Mouse (Mus musculus): ENCODE data around the gene Glt8d2. TPM values are rescaled to one million over a fixed set of nuclear protein-coding genes. Genes with fewer than 3 reads are reported as not detected.
"Not testable (repeated sequence)": the region's sequence is repeated elsewhere in the genome, so short reads cannot be mapped to it uniquely, and the experiment has no call there.

The Glt8d2 gene
- polyA plus RNA-seq, 1 experiment from 2014 or later = 4.3 TPM

GRCm38 (mm10) chr10:82632496-82633280, 57.8 kb downstream of the Glt8d2 start:
- H3K4me2 ChIP-seq (ENCODE audit: low read depth, low read length) = no peak overlapping the region
- H3K4me3 ChIP-seq (ENCODE audit: low read length) = no peak overlapping the region
- H3K36me3 ChIP-seq (ENCODE audit: control insufficient read depth, insufficient read depth, low read length) = peaks cover 10% of the 10 kb centered on the region; the same call in 1 of the 2 replicates
- no peak for ATAC-seq (ENCODE audit: low read depth)
- peaks cover 13% of the 10 kb centered on the region for H3K4me1 ChIP-seq (replicated peaks; ENCODE audit: control insufficient read depth, insufficient read depth, low read length)
- no peaks in the 10 kb centered on the region for H3K27me3 ChIP-seq (ENCODE audit: control insufficient read depth, insufficient read depth, low read depth, low read length)
- H3K9me3 ChIP-seq (ENCODE audit: control insufficient read depth, low read length) = no peaks in the 10 kb centered on the region
- no peak overlapping the region for H3K27ac ChIP-seq (ENCODE audit: low read length)
- WGBS = 92% methylated on average over 12 of the region's 12 CpGs
- no peak overlapping the region for H3K9ac ChIP-seq (ENCODE audit: low read length)

DNA sequence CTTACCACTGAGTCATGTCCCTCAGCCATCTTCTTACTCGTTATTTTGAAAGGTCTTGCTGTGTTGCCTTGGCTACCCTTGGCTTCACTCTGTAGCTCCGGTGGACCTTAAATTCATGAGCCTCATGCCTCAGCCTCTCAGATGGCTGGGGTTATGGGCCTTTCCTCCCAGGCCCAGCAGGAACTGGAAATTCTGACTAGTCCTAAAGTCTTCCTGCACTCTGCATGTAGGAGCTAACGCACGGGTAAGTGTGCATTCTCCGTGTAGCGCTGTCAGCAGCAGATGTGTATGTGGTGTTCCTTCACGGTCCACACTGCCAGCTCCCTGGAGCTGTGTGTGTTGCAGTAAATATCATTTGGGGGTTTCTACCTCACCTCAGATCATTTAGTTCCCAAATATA, 59.3 kb downstream of the Glt8d2 start:
- H3K9me3 ChIP-seq (ENCODE audit: control insufficient read depth, low read length) = no peaks in the 10 kb centered on the region
- H3K4me1 ChIP-seq (replicated peaks; ENCODE audit: control insufficient read depth, insufficient read depth, low read length) = peaks cover 13% of the 10 kb centered on the region

DNA sequence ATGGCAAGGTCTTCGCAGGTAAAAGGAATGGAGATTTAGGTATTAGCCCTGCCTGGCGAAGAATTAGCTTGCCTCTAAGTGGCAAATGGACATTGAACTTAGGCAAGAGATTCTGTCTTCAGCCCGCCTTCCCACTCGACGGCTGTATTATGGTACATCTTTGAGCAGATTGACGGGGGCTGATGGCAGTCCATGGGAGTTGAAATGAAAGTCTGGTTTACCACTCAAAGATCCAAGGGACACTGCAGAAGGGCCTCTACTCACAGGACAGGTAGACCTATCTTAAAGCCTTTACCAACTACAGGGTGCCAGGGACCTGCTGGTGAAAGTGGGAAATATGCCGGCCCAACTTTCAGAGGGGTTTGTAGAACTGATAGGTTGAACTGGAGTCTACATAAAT, 60.0 kb downstream of the Glt8d2 start:
- Histone ChIP-seq H3K4me1 (replicated peaks; ENCODE audit: control insufficient read depth, insufficient read depth, low read length) (peaks cover 13% of the 10 kb centered on the region), H3K27ac (ENCODE audit: low read length) (peak overlapping the region; percentile 82), H3K4me3 (ENCODE audit: low read length) (peak overlapping the region; percentile 96), H3K4me2 (ENCODE audit: low read depth, low read length) (peak overlapping the region; percentile 88), H3K9me3 (ENCODE audit: control insufficient read depth, low read length) (no peaks in the 10 kb centered on the region), H3K9ac (ENCODE audit: low read length) (peak overlapping the region; percentile 93), H3K27me3 (ENCODE audit: control insufficient read depth, insufficient read depth, low read depth, low read length) (no peaks in the 10 kb centered on the region), H3K36me3 (ENCODE audit: control insufficient read depth, insufficient read depth, low read length) (peaks cover 8% of the 10 kb centered on the region; the same call in 1 of the 2 replicates)
- WGBS = 8% methylated on average over 7 of the region's 7 CpGs
- no peak for ATAC-seq (ENCODE audit: low read depth)

More for the DNA sequence above, 59.3 kb downstream of the Glt8d2 start:
- H3K4me3 ChIP-seq (ENCODE audit: low read length) = no peak overlapping the region; the same call in 1 of the 2 replicates
- no peak overlapping the region for H3K27ac ChIP-seq (ENCODE audit: low read length)
- H3K36me3 ChIP-seq (ENCODE audit: control insufficient read depth, insufficient read depth, low read length) = peaks cover 8% of the 10 kb centered on the region; the same call in 1 of the 2 replicates
- WGBS = 77% methylated on average over 7 of the region's 7 CpGs
- no peak for ATAC-seq (ENCODE audit: low read depth)
- H3K27me3 ChIP-seq (ENCODE audit: control insufficient read depth, insufficient read depth, low read depth, low read length) = no peaks in the 10 kb centered on the region
- H3K9ac ChIP-seq (ENCODE audit: low read length) = peak overlapping the region; percentile 25; the same call in 1 of the 2 replicates
- H3K4me2 ChIP-seq (ENCODE audit: low read depth, low read length) = peak overlapping the region; percentile 88

DNA sequence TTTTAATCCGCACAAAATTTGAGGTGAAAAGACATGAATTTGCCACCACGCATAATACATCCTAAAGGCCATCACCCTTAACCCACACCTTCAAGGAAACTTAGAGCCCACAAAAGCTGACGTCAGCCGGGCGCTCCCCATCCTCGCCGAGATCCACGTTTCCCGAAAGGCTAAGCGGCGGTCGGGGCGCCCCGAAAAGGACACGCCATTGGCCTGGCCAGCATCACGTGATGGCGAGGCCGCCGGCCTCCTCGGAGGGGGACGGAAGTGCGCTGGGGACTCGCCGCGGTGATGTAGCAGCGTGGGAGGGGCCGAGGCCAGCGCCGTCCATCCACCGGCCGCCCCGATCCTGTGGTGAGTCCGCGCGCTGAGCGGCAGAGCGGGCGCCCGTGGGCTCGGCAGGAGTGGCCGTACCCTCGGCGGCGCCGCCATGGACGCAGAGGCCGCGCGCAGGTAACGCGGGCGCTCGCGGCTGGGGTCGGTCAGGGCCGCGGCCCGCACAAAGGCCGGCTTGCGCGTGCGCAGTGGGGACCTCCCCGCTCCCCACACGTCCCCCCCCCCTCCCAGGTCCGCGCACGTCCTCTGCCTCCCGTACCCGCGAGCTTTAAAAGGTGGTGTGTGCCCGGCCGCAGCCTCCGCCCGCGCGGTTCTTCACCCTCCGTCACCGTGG, 60.7 kb downstream of the Glt8d2 start, which contains the start of gene Tdg:
Gene Tdg, plus strand, starts transcription at position 243 of the 670 bp plus-strand sequence.
- Histone ChIP-seq H3K4me1 (replicated peaks; ENCODE audit: control insufficient read depth, insufficient read depth, low read length) (peaks cover 13% of the 10 kb centered on the region), H3K27ac (ENCODE audit: low read length) (peak within 1 kb of the TSS; percentile 92), H3K4me3 (ENCODE audit: low read length) (peak within 1 kb of the TSS; percentile 96), H3K4me2 (ENCODE audit: low read depth, low read length) (peak within 1 kb of the TSS; percentile 94), H3K9ac (ENCODE audit: low read length) (peak within 1 kb of the TSS; percentile 93)
- under 1% methylated on average over 36 of the region's 78 CpGs for WGBS
- H3K27me3 ChIP-seq (ENCODE audit: control insufficient read depth, insufficient read depth, low read depth, low read length); H3K9me3 ChIP-seq (ENCODE audit: control insufficient read depth, low read length); H3K36me3 ChIP-seq (ENCODE audit: control insufficient read depth, insufficient read depth, low read length): not testable (repeated sequence)
- ATAC-seq (ENCODE audit: low read depth) = peak; percentile 99

DNA sequence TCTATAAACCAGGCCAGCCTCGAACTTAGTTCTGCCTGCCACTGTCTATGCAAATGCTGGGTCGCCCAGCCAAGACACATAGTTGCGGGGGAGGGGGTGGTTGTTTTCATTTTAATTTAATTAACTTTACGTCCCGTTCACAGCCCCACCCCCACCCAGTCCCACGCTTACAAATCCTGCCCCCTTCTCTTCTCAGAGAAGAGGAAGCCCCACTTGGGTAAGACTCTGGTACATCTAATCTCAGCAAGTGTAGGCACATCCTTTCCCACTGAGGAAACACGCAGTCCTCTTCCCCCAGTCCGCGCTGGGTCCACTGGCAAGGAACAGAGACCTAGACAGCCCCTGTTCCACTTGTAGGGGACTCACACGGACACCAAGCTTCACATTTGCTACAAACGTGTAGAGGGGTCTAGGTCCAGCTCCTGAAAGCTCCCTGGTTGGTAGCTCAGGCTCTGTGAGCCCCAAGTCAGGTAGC, 61.3 kb downstream of the Glt8d2 start:
- peak overlapping the region; percentile 96 for H3K4me3 ChIP-seq (ENCODE audit: low read length)
- peak overlapping the region; percentile 88 for H3K9ac ChIP-seq (ENCODE audit: low read length)
- peaks cover 6% of the 10 kb centered on the region; the same call in 1 of the 2 replicates for H3K36me3 ChIP-seq (ENCODE audit: control insufficient read depth, insufficient read depth, low read length)
- peak overlapping the region; percentile 94 for H3K4me2 ChIP-seq (ENCODE audit: low read depth, low read length)
- peak; percentile 39 for ATAC-seq (ENCODE audit: low read depth)
- peak overlapping the region; percentile 92 for H3K27ac ChIP-seq (ENCODE audit: low read length)
- H3K9me3 ChIP-seq (ENCODE audit: control insufficient read depth, low read length) = no peaks in the 10 kb centered on the region
- no peaks in the 10 kb centered on the region for H3K27me3 ChIP-seq (ENCODE audit: control insufficient read depth, insufficient read depth, low read depth, low read length)
- H3K4me1 ChIP-seq (replicated peaks; ENCODE audit: control insufficient read depth, insufficient read depth, low read length) = peaks cover 13% of the 10 kb centered on the region
- 4% methylated on average over 11 of the region's 11 CpGs for WGBS

DNA sequence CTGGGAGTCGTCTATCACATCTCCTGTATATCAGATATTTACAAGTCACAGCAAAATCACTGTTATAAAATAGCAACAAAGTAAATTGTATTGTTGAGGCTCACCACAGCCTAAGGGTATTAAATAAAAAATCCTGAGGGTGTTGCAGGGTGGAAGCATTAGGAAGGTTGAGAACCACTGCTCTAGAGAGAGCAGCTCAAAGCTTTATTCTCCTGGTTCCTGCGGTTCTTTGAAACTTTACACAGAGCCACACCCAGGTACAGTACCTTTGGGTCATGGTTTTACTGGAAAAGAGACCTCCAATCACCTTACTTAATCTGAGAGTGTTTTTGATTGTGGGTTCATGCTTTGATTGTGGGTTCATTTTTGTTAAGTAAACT, 66.9 kb downstream of the Glt8d2 start:
- H3K9me3 ChIP-seq (ENCODE audit: control insufficient read depth, low read length); H3K36me3 ChIP-seq (ENCODE audit: control insufficient read depth, insufficient read depth, low read length); H3K4me1 ChIP-seq (replicated peaks; ENCODE audit: control insufficient read depth, insufficient read depth, low read length); H3K27me3 ChIP-seq (ENCODE audit: control insufficient read depth, insufficient read depth, low read depth, low read length): not testable (repeated sequence)
- Histone ChIP-seq H3K4me3 (ENCODE audit: low read length) (peak overlapping the region; percentile 74), H3K27ac (ENCODE audit: low read length) (peak overlapping the region; percentile 81), H3K4me2 (ENCODE audit: low read depth, low read length) (peak overlapping the region; percentile 74), H3K9ac (ENCODE audit: low read length) (peak overlapping the region; percentile 85)
- ATAC-seq (ENCODE audit: low read depth) = peak; percentile 8; the same call in 1 of the 2 replicates
- WGBS = 2% methylated on average over 2 of the region's 2 CpGs

DNA sequence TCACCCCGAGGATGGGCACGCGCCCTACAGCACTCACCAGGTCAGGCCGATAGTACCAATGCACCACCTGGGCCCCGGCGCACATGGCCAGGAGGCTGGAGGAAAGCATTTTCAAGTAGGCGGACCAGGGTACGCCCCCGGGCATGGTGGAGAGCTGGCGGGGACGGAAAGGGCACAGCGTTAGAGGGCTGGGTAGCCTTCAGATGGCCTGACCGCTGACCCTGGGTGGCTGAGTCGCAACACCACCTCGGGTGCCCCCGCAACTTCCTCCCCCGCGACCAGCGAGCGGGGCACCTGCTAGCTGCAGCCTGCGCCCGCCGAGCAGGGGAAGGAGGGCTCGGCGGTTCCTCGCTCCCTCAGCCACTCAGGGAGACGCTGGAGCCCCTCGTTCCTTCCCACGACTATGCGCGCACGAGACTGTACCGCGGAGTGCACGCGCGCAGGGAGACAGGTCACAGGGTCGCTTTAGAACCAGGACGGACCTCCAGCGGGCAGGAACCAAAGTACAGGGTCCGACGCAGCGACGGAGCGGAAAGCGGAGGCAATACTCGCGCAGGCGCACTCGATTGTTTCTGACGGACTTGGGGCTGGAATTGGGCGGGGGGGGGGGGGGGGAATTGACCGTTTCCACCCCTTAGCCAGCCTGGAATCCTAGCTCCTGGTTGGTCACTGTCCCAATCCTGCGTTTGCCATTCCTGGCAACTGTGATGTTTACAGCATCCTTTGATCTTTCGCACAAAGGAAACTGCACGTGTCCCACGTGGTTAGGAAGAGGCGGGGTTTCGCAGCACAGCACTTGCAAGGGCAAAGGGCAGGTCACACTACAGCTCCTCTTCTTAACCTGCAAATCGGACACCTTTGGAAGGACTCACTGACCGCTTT, 67.5 kb downstream of the Glt8d2 start, which contains the start of gene 1190007I07Rik:
Gene 1190007I07Rik, minus strand, starts transcription at position 558 of the 882 bp plus-strand sequence.
- Histone ChIP-seq H3K27ac (ENCODE audit: low read length) (peak within 1 kb of the TSS; percentile 81), H3K36me3 (ENCODE audit: control insufficient read depth, insufficient read depth, low read length) (no peaks in the 10 kb centered on the region), H3K9me3 (ENCODE audit: control insufficient read depth, low read length) (no peaks in the 10 kb centered on the region), H3K27me3 (ENCODE audit: control insufficient read depth, insufficient read depth, low read depth, low read length) (no peaks in the 10 kb centered on the region), H3K9ac (ENCODE audit: low read length) (peak within 1 kb of the TSS; percentile 85), H3K4me3 (ENCODE audit: low read length) (peak within 1 kb of the TSS; percentile 74), H3K4me2 (ENCODE audit: low read depth, low read length) (peak within 1 kb of the TSS; percentile 74), H3K4me1 (replicated peaks; ENCODE audit: control insufficient read depth, insufficient read depth, low read length) (peaks cover 4% of the 10 kb centered on the region)
- peak; percentile 86 for ATAC-seq (ENCODE audit: low read depth)
- WGBS = 0% methylated on average over 52 of the region's 61 CpGs

GRCm38 (mm10) chr10:82622235-82622634, 68.2 kb downstream of the Glt8d2 start:
- Histone ChIP-seq H3K36me3 (ENCODE audit: control insufficient read depth, insufficient read depth, low read length) (no peaks in the 10 kb centered on the region), H3K9ac (ENCODE audit: low read length) (peak overlapping the region; percentile 85), H3K27ac (ENCODE audit: low read length) (no peak overlapping the region), H3K4me2 (ENCODE audit: low read depth, low read length) (peak overlapping the region; percentile 74), H3K4me1 (replicated peaks; ENCODE audit: control insufficient read depth, insufficient read depth, low read length) (peaks cover 4% of the 10 kb centered on the region), H3K9me3 (ENCODE audit: control insufficient read depth, low read length) (no peaks in the 10 kb centered on the region), H3K27me3 (ENCODE audit: control insufficient read depth, insufficient read depth, low read depth, low read length) (no peaks in the 10 kb centered on the region), H3K4me3 (ENCODE audit: low read length) (peak overlapping the region; percentile 74)
- WGBS = 21% methylated on average over 9 of the region's 9 CpGs
- ATAC-seq (ENCODE audit: low read depth) = no peak; the same call in 1 of the 2 replicates

Measured in lung, embryonic 16.5 days (tissue).